Mouse (Mus musculus): ENCODE data around the gene Gng7. TPM values are rescaled to one million over a fixed set of nuclear protein-coding genes. Genes with fewer than 3 reads are reported as not detected.

The Gng7 gene
- polyA plus RNA-seq, 1 experiment from 2014 or later = 2.1 TPM

GRCm38 (mm10) chr10:80909375-80910162 lies 105.2 kb downstream of the Gng7 start:
- peaks cover 35% of the 10 kb centered on the region for H3K36me3 ChIP-seq (ENCODE audit: control insufficient read depth, insufficient read depth, low read length)
- ATAC-seq (replicated peaks; ENCODE audit: low FRiP score) (no peak), DNase-seq (ENCODE audit: low spot score) (no peak)
- H3K4me1 ChIP-seq (replicated peaks; ENCODE audit: control insufficient read depth, insufficient read depth, low read length) = peaks cover 6% of the 10 kb centered on the region
- no peaks in the 10 kb centered on the region for H3K9me3 ChIP-seq (ENCODE audit: control insufficient read depth, low read length)
- H3K9ac ChIP-seq (ENCODE audit: low read depth, low read length) = no peak overlapping the region
- no peak overlapping the region for H3K4me3 ChIP-seq (ENCODE audit: low read depth, low read length)
- H3K27ac ChIP-seq (ENCODE audit: low read depth, low read length) = no peak overlapping the region
- H3K27me3 ChIP-seq (replicated peaks; ENCODE audit: control insufficient read depth, insufficient read depth, low read length) = no peaks in the 10 kb centered on the region
- no peak overlapping the region for H3K4me2 ChIP-seq
- 93% methylated on average over 22 of the region's 22 CpGs for WGBS

GRCm38 (mm10) chr10:80904709-80905108 lies 110.0 kb downstream of the Gng7 start:
- peaks cover 44% of the 10 kb centered on the region for H3K36me3 ChIP-seq (ENCODE audit: control insufficient read depth, insufficient read depth, low read length)
- H3K9ac ChIP-seq (ENCODE audit: low read depth, low read length) = no peak overlapping the region
- no peak overlapping the region for H3K27ac ChIP-seq (ENCODE audit: low read depth, low read length)
- no peak overlapping the region for H3K4me2 ChIP-seq
- peaks cover 7% of the 10 kb centered on the region for H3K4me1 ChIP-seq (replicated peaks; ENCODE audit: control insufficient read depth, insufficient read depth, low read length)
- H3K4me3 ChIP-seq (ENCODE audit: low read depth, low read length) = no peak overlapping the region
- DNase-seq (ENCODE audit: low spot score) (no peak), ATAC-seq (replicated peaks; ENCODE audit: low FRiP score) (no peak)
- H3K27me3 ChIP-seq (replicated peaks; ENCODE audit: control insufficient read depth, insufficient read depth, low read length) = no peaks in the 10 kb centered on the region
- H3K9me3 ChIP-seq (ENCODE audit: control insufficient read depth, low read length) = no peaks in the 10 kb centered on the region
- WGBS = 93% methylated on average over 11 of the region's 11 CpGs

- ATAC-seq (replicated peaks; ENCODE audit: low FRiP score) = no peak
- no peak for DNase-seq (ENCODE audit: low spot score)
These were observed 110.6 kb downstream of the Gng7 start for GRCm38 (mm10) chr10:80904004-80904693.

GRCm38 (mm10) chr10:80903282-80903681 lies 111.5 kb downstream of the Gng7 start:
- H3K4me1 ChIP-seq (replicated peaks; ENCODE audit: control insufficient read depth, insufficient read depth, low read length) = peaks cover 20% of the 10 kb centered on the region
- no peaks in the 10 kb centered on the region for H3K27me3 ChIP-seq (replicated peaks; ENCODE audit: control insufficient read depth, insufficient read depth, low read length)
- DNase-seq (ENCODE audit: low spot score) (no peak), ATAC-seq (replicated peaks; ENCODE audit: low FRiP score) (no peak)
- H3K27ac ChIP-seq (ENCODE audit: low read depth, low read length) = no peak overlapping the region
- H3K9ac ChIP-seq (ENCODE audit: low read depth, low read length) = no peak overlapping the region
- peaks cover 44% of the 10 kb centered on the region for H3K36me3 ChIP-seq (ENCODE audit: control insufficient read depth, insufficient read depth, low read length)
- no peak overlapping the region for H3K4me3 ChIP-seq (ENCODE audit: low read depth, low read length)
- WGBS = 86% methylated on average over 10 of the region's 10 CpGs
- no peaks in the 10 kb centered on the region for H3K9me3 ChIP-seq (ENCODE audit: control insufficient read depth, low read length)
- H3K4me2 ChIP-seq = no peak overlapping the region

More at GRCm38 (mm10) chr10:80904004-80904693, 110.6 kb downstream of the Gng7 start:
- WGBS = 91% methylated on average over 28 of the region's 28 CpGs
- H3K27me3 ChIP-seq (replicated peaks; ENCODE audit: control insufficient read depth, insufficient read depth, low read length) = no peaks in the 10 kb centered on the region
- H3K4me2 ChIP-seq = no peak overlapping the region
- H3K4me3 ChIP-seq (ENCODE audit: low read depth, low read length) = no peak overlapping the region
- no peak overlapping the region for H3K9ac ChIP-seq (ENCODE audit: low read depth, low read length)
- peaks cover 40% of the 10 kb centered on the region for H3K36me3 ChIP-seq (ENCODE audit: control insufficient read depth, insufficient read depth, low read length)
- H3K4me1 ChIP-seq (replicated peaks; ENCODE audit: control insufficient read depth, insufficient read depth, low read length) = peaks cover 12% of the 10 kb centered on the region
- no peak overlapping the region for H3K27ac ChIP-seq (ENCODE audit: low read depth, low read length)
- H3K9me3 ChIP-seq (ENCODE audit: control insufficient read depth, low read length) = no peaks in the 10 kb centered on the region

GRCm38 (mm10) chr10:80902273-80902940 lies 112.3 kb downstream of the Gng7 start:
- Histone ChIP-seq H3K27ac (ENCODE audit: low read depth, low read length) (no peak overlapping the region), H3K4me2 (no peak overlapping the region), H3K4me1 (replicated peaks; ENCODE audit: control insufficient read depth, insufficient read depth, low read length) (peaks cover 28% of the 10 kb centered on the region), H3K27me3 (replicated peaks; ENCODE audit: control insufficient read depth, insufficient read depth, low read length) (no peaks in the 10 kb centered on the region), H3K36me3 (ENCODE audit: control insufficient read depth, insufficient read depth, low read length) (peaks cover 41% of the 10 kb centered on the region), H3K9me3 (ENCODE audit: control insufficient read depth, low read length) (no peaks in the 10 kb centered on the region), H3K4me3 (ENCODE audit: low read depth, low read length) (no peak overlapping the region), H3K9ac (ENCODE audit: low read depth, low read length) (no peak overlapping the region)
- no peak for DNase-seq (ENCODE audit: low spot score)
- WGBS = 94% methylated on average over 9 of the region's 9 CpGs
- ATAC-seq (replicated peaks; ENCODE audit: low FRiP score) = no peak

GRCm38 (mm10) chr10:80901409-80902272 lies 113.1 kb downstream of the Gng7 start:
- peaks cover 38% of the 10 kb centered on the region for H3K36me3 ChIP-seq (ENCODE audit: control insufficient read depth, insufficient read depth, low read length)
- H3K27me3 ChIP-seq (replicated peaks; ENCODE audit: control insufficient read depth, insufficient read depth, low read length) = no peaks in the 10 kb centered on the region
- ATAC-seq (replicated peaks; ENCODE audit: low FRiP score) = no peak
- DNase-seq (ENCODE audit: low spot score) = no peak
- no peaks in the 10 kb centered on the region for H3K9me3 ChIP-seq (ENCODE audit: control insufficient read depth, low read length)
- peak overlapping the region; percentile 86; the same call in 1 of the 2 replicates for H3K4me3 ChIP-seq (ENCODE audit: low read depth, low read length)
- peak overlapping the region; percentile 51 for H3K4me2 ChIP-seq
- no peak overlapping the region for H3K27ac ChIP-seq (ENCODE audit: low read depth, low read length)
- 90% methylated on average over 19 of the region's 19 CpGs for WGBS
- H3K4me1 ChIP-seq (replicated peaks; ENCODE audit: control insufficient read depth, insufficient read depth, low read length) = peaks cover 28% of the 10 kb centered on the region
- H3K9ac ChIP-seq (ENCODE audit: low read depth, low read length) = peak overlapping the region; percentile 39; the same call in 1 of the 2 replicates

- WGBS = under 1% methylated on average over 72 of the region's 72 CpGs
- Histone ChIP-seq H3K4me1 (replicated peaks; ENCODE audit: control insufficient read depth, insufficient read depth, low read length) (peaks cover 28% of the 10 kb centered on the region), H3K27me3 (replicated peaks; ENCODE audit: control insufficient read depth, insufficient read depth, low read length) (no peaks in the 10 kb centered on the region), H3K9me3 (ENCODE audit: control insufficient read depth, low read length) (no peaks in the 10 kb centered on the region), H3K9ac (ENCODE audit: low read depth, low read length) (peak within 1 kb of the TSS; percentile 84), H3K36me3 (ENCODE audit: control insufficient read depth, insufficient read depth, low read length) (peaks cover 32% of the 10 kb centered on the region), H3K4me3 (ENCODE audit: low read depth, low read length) (peak within 1 kb of the TSS; percentile 86), H3K27ac (ENCODE audit: low read depth, low read length) (peak within 1 kb of the TSS; percentile 78), H3K4me2 (peak within 1 kb of the TSS; percentile 99)
- peak; percentile 98 for DNase-seq (ENCODE audit: low spot score)
- ATAC-seq (replicated peaks; ENCODE audit: low FRiP score) = peak; percentile 92
These were observed 114.2 kb downstream of the Gng7 start, which contains the start of gene Timm13 for GRCm38 (mm10) chr10:80900318-80901247. TSS of gene Timm13 (minus strand) at chr10:80900969.

All from liver, embryonic 11.5 days (tissue).